Mouse (Mus musculus): Measurements from ENCODE around the gene Eva1c.

GRCm38 (mm10) chr16:90801251-90801650, 25.3 kb upstream of the Eva1c start:
- TF ChIP-seq CHD2 (IDR thresholded peaks at IDR 0.05; ENCODE audit: low read depth, low read length) (no peak), ZC3H11A (IDR thresholded peaks at IDR 0.05; ENCODE audit: borderline replicate concordance, low read depth, low read length) (no peak), MAFK (IDR thresholded peaks at IDR 0.05; ENCODE audit: insufficient read depth, low read depth, low read length) (no peak), HCFC1 (IDR thresholded peaks at IDR 0.05; ENCODE audit: borderline replicate concordance, insufficient read depth, low read length) (no peak), ZNF384 (IDR thresholded peaks at IDR 0.05; ENCODE audit: low read depth, low read length) (no peak)

All from ES-E14 (cell line).